Comparison of ENCODE assay signal across 8 mouse cellular contexts in genomic region chr8:27679164-27679563, GRCm38 (mm10).
A peak's percentile ranks its signal among the peaks of the same experiment; 100 is the strongest.
DNase-seq lines count a peak whose midpoint lies in the region; ATAC-seq lines count a peak whose summit lies in the region.

No protein-coding gene starts in this region.

- peak; percentile 82; the same call in 1 of the 2 replicates for ATAC-seq in hindbrain, embryonic 15.5 days (ENCODE audit: low FRiP score, low read depth)
- ATAC-seq in stomach, embryonic 16.5 days (ENCODE audit: insufficient read depth, low FRiP score), result peak; percentile 50; the same call in 1 of the 2 replicates

- no peak overlapping the region for H3K4me3 ChIP-seq in hindbrain, embryonic 15.5 days
- no peak overlapping the region for H3K4me3 ChIP-seq in midbrain, embryonic 10.5 days
- no peak overlapping the region for H3K4me3 ChIP-seq in stomach, embryonic 16.5 days (replicated peaks; ENCODE audit: low read length)

- WGBS in hindbrain, embryonic 15.5 days, result 10% methylated on average over 2 of the region's 2 CpGs
- 21% methylated on average over 2 of the region's 2 CpGs for WGBS in midbrain, embryonic 10.5 days
- 9% methylated on average over 2 of the region's 2 CpGs for WGBS in stomach, embryonic 16.5 days

- no peak overlapping the region for H3K27ac ChIP-seq in hindbrain, embryonic 15.5 days (replicated peaks)
- no peak overlapping the region for H3K27ac ChIP-seq in midbrain, embryonic 10.5 days (replicated peaks)
- no peak overlapping the region for H3K27ac ChIP-seq in stomach, embryonic 16.5 days (ENCODE audit: low read length)

- no peaks in the 10 kb centered on the region for H3K27me3 ChIP-seq in hindbrain, embryonic 15.5 days
- no peaks in the 10 kb centered on the region for H3K27me3 ChIP-seq in midbrain, embryonic 10.5 days (ENCODE audit: low read depth, poor library complexity, severe bottlenecking)
- no peaks in the 10 kb centered on the region for H3K27me3 ChIP-seq in stomach, embryonic 16.5 days (ENCODE audit: control insufficient read depth, insufficient read depth, low read length)

- no peaks in the 10 kb centered on the region for H3K36me3 ChIP-seq in hindbrain, embryonic 15.5 days
- no peaks in the 10 kb centered on the region for H3K36me3 ChIP-seq in midbrain, embryonic 10.5 days
- H3K36me3 ChIP-seq in stomach, embryonic 16.5 days (ENCODE audit: control insufficient read depth, insufficient read depth, low read length), result no peaks in the 10 kb centered on the region

- H3K4me2 ChIP-seq in hindbrain, embryonic 15.5 days, result no peak overlapping the region
- H3K4me2 ChIP-seq in stomach, embryonic 16.5 days (ENCODE audit: low read depth, low read length), result no peak overlapping the region

- no peaks in the 10 kb centered on the region for H3K9me3 ChIP-seq in hindbrain, embryonic 15.5 days
- H3K9me3 ChIP-seq in midbrain, embryonic 10.5 days (replicated peaks), result no peaks in the 10 kb centered on the region
- H3K9me3 ChIP-seq in stomach, embryonic 16.5 days (replicated peaks; ENCODE audit: control insufficient read depth, low read length), result no peaks in the 10 kb centered on the region

- peaks cover 6% of the 10 kb centered on the region for H3K4me1 ChIP-seq in hindbrain, embryonic 15.5 days (replicated peaks)
- H3K4me1 ChIP-seq in midbrain, embryonic 10.5 days, result no peaks in the 10 kb centered on the region; the same call in 1 of the 2 replicates
- H3K4me1 ChIP-seq in stomach, embryonic 16.5 days (ENCODE audit: control insufficient read depth, insufficient read depth, low read length), result no peaks in the 10 kb centered on the region

- peak; percentile 5 for DNase-seq in CD4-positive, CD25-positive, alpha-beta regulatory T cell, adult 2 months (ENCODE audit: low read depth, low spot score)
- DNase-seq in MEL-GATA-1-ER (ENCODE audit: extremely low read depth, low read depth), result peak; percentile 6
- DNase-seq in embryo, embryonic 11 days, result peak; percentile 76
- DNase-seq in layer of hippocampus, postnatal 10 days (ENCODE audit: low spot score in 2 of 2), result peak; percentile 64 to 72
- peak; percentile 58 for DNase-seq in midbrain, embryonic 10.5 days (ENCODE audit: low spot score)
- no peak for DNase-seq in spleen, postnatal 4 days (ENCODE audit: low spot score in 2 of 2)

- H3K9ac ChIP-seq in hindbrain, embryonic 15.5 days, result no peak overlapping the region
- no peak overlapping the region for H3K9ac ChIP-seq in stomach, embryonic 16.5 days (ENCODE audit: low read length)

Comparison
In these comparisons a context has a peak if more than half of its experiments do, and no peak if none do; other contexts are left out.
1. DNase-seq: peak in CD4-positive, CD25-positive, alpha-beta regulatory T cell, adult 2 months (single experiment), MEL-GATA-1-ER (single experiment), embryo, embryonic 11 days (single experiment), layer of hippocampus, postnatal 10 days (2 of 2) and midbrain, embryonic 10.5 days (single experiment); none in spleen, postnatal 4 days (0 of 2).